Mouse (Mus musculus) testis, adult 2 months (tissue): Measurements from ENCODE around the gene Gpr55. TPM values are rescaled to one million over a fixed set of nuclear protein-coding genes. Genes with fewer than 3 reads are reported as not detected.

ENCODE experiments used
- H3K27ac ChIP-seq: fragments of 200-500 bp; 2 replicates; pipeline ENCODE4 v1.5.1; 2012; ENCODE audit warnings: low read depth, low read length; ENCODE audit not compliant: control insufficient read depth, insufficient read depth
- H3K27me3 ChIP-seq: fragments of 200-500 bp; 2 replicates; pipeline ENCODE4 v1.6.1; 2012; ENCODE audit warnings: mild to moderate bottlenecking, low read length, moderate library complexity; ENCODE audit not compliant: control insufficient read depth, insufficient read depth
- H3K36me3 ChIP-seq: fragments of 200-500 bp; 2 replicates; pipeline ENCODE4 v1.6.1; 2012; ENCODE audit warnings: mild to moderate bottlenecking, low read length; ENCODE audit not compliant: control insufficient read depth, insufficient read depth
- H3K4me1 ChIP-seq: fragments of 200-500 bp; 2 replicates; pipeline ENCODE4 v1.6.1; 2012; ENCODE audit warnings: low read length; ENCODE audit not compliant: control insufficient read depth, insufficient read depth
- H3K4me3 ChIP-seq: fragments of 200-500 bp; 2 replicates; pipeline ENCODE4 v1.5.1; 2012; ENCODE audit warnings: low read depth, mild to moderate bottlenecking, low read length, moderate library complexity, mixed read lengths; ENCODE audit not compliant: control insufficient read depth
- CTCF ChIP-seq: fragments of 200-500 bp; IDR thresholded peaks from 2 replicates; pipeline ENCODE4 v1.5.1; 2012; ENCODE audit warnings: low read depth, mild to moderate bottlenecking, inconsistent platforms, low read length, moderate library complexity; ENCODE audit not compliant: control insufficient read depth, insufficient read depth, insufficient replicate concordance
- POLR2A ChIP-seq: fragments of 200-500 bp; IDR thresholded peaks from 2 replicates; pipeline ENCODE4 v1.6.1; 2012; ENCODE audit warnings: low read depth, mild to moderate bottlenecking, inconsistent platforms, low read length, moderate library complexity; ENCODE audit not compliant: control insufficient read depth
- polyA plus RNA-seq: library from polyadenylated mRNA; depleted of rRNA; stranded (reverse); fragments of >200 nt; gene quantifications from 2 replicates; pipeline ENCODE4 v1.2.3, GENCODE M21; 2012

The Gpr55 gene
- polyA plus RNA-seq, 1 experiment, result 5.2 TPM

DNA sequence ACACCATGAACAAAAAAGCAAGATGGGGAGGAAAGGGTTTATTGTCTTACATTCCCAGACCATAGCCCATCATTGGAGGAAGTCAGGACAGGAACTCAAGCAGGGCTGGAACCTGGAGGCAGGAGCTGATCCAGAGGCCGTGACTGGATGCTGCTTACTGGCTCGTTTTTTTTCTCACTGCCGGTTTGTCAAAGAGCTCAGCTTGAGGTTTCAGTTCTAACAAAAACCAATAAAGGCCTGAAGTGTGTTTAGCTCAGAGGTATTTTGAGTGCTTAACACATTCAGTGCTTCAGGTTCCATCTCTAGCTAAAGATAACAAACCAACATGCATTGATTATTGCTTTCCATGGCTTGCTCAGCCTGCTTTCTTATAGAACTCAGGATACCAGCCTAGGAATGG lies 11.5 kb upstream of the Gpr55 start:
- Histone ChIP-seq H3K27ac (no peak overlapping the region), H3K27me3 (no peaks in the 10 kb centered on the region), H3K4me1 (no peaks in the 10 kb centered on the region), H3K4me3 (no peak overlapping the region), H3K36me3 (no peaks in the 10 kb centered on the region)
- TF ChIP-seq CTCF (no peak), POLR2A (no peak)

DNA sequence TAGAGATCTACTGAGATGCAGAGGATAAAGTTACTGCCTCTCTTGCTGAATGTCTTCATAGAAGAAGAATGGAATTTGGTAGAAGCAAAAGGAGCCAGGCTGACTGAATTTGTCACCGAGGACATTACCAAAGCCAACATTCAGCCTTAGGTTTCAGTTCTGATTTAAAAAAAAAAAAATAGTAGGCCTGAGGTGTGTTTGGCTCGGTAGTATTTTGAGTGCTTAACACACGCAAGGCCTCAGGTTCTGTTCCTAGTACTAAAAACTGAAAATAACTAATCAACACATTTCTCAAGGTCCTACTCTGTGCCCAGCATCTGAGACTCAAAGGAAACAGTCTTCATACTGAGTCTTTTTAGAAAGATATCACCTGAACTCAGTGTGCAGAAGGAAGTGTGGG lies 10.3 kb upstream of the Gpr55 start:
- no peak for TF ChIP-seq CTCF
- TF ChIP-seq POLR2A, result no peak
- H3K36me3 ChIP-seq, result no peaks in the 10 kb centered on the region
- H3K4me1 ChIP-seq, result no peaks in the 10 kb centered on the region
- H3K27me3 ChIP-seq, result no peaks in the 10 kb centered on the region
- no peak overlapping the region for H3K4me3 ChIP-seq
- H3K27ac ChIP-seq, result no peak overlapping the region

- Histone ChIP-seq H3K27me3 (no peaks in the 10 kb centered on the region), H3K4me1 (no peaks in the 10 kb centered on the region), H3K36me3 (no peaks in the 10 kb centered on the region), H3K4me3 (no peak overlapping the region), H3K27ac (no peak overlapping the region)
- TF ChIP-seq CTCF (no peak), POLR2A (no peak)
Observed at GRCm38 (mm10) chr1:85969519-85969918, 8.7 kb upstream of the Gpr55 start.

- Histone ChIP-seq H3K4me1 (no peaks in the 10 kb centered on the region), H3K27me3 (no peaks in the 10 kb centered on the region), H3K36me3 (no peaks in the 10 kb centered on the region), H3K4me3 (no peak overlapping the region), H3K27ac (no peak overlapping the region)
- TF ChIP-seq POLR2A (no peak), CTCF (no peak)
Observed at GRCm38 (mm10) chr1:85969081-85969480, 8.3 kb upstream of the Gpr55 start.

DNA sequence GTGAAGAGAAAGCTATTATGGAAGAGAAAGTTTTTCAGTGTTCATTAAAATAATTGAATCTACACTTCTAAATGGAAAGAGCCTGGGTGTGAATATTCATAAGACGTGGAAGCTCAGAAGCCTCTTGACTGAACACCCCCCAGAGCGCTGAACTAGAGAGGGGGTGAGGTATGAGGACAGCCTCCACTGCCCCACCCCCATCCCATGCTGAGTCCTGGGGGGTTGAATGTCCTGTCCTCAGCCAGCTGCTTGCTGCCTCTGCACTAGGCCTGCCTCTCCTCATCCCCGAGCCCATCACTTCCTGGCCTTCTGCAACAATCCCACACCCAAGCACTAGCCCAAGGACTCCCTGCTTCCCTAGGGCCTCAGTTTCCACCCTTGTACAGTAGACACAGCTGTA lies 5.0 kb upstream of the Gpr55 start:
- Histone ChIP-seq H3K27me3 (no peaks in the 10 kb centered on the region), H3K36me3 (no peaks in the 10 kb centered on the region), H3K4me1 (no peaks in the 10 kb centered on the region), H3K27ac (no peak overlapping the region), H3K4me3 (no peak overlapping the region)
- TF ChIP-seq CTCF (no peak), POLR2A (no peak)

DNA sequence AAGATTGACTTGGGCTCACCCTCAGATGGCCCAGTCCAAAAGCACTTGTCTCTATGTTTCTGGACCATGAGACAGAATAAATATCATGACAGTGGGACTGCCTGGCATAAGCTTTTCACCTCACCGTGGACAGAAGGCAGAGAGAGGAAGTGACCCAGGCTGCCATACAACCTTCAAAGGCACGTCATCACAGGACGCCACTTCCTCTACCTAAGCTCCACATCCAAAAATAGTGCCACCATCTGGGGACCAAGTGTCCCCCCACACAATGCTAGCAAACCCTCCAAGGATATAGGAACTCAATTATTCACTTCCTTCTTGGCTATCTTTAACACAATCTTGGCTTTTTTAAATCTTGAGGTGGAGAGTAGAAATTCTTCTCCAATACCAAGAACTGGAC lies 1.3 kb upstream of the Gpr55 start:
- Histone ChIP-seq H3K4me1 (no peaks in the 10 kb centered on the region), H3K36me3 (no peaks in the 10 kb centered on the region), H3K4me3 (no peak overlapping the region), H3K27ac (no peak overlapping the region), H3K27me3 (no peaks in the 10 kb centered on the region)
- TF ChIP-seq POLR2A (no peak), CTCF (no peak)

DNA sequence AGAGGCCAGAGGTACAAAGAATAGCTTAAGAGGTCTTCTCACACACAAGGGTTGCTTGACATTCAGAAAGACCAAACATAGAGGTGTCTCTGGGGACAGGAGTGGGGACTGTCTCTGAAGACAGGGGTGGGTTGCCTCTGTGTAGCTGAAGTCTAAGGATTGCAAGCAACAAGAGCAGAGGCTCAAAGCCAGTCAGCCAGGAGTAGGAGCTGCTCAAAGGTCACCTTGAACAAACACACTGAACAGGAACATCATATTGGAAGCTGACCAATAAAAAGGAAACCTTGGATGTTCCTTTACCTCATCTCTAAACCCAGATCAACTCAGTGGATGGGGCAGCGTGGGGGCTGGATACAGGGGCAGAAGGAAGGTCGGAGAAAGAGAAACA lies 924 bp downstream of the Gpr55 start:
- Histone ChIP-seq H3K27ac (no peak overlapping the region), H3K27me3 (no peaks in the 10 kb centered on the region), H3K4me1 (no peaks in the 10 kb centered on the region), H3K36me3 (no peaks in the 10 kb centered on the region), H3K4me3 (no peak overlapping the region)
- no peak for TF ChIP-seq CTCF
- TF ChIP-seq POLR2A, result no peak
